Mouse (Mus musculus) right cerebral cortex, adult 18-20 months (tissue): ENCODE measurements at regions not wholly inside any gene's neighbourhood (a gene's known extent, or its start where the extent isn't known, plus 50 kb on each side); places are given as distances from the start of the nearest gene placed in this dataset.
"Not testable (repeated sequence)": the region's sequence is repeated elsewhere in the genome, so short reads cannot be mapped to it uniquely, and the experiment has no call there.

Experiments
- DNase-seq: peaks from one replicate; pipeline ENCODE4 v3.0.0; 2022; ENCODE audit warnings: mixed read lengths

- DNase-seq: no peak
Observed at GRCm38 (mm10) chr3:46771805-46772204, 323.8 kb upstream of the Pabpc4l start.

GRCm38 (mm10) chr3:46764939-46765338 is 316.9 kb upstream of the Pabpc4l start:
- DNase-seq: no peak

GRCm38 (mm10) chr3:46758500-46758899 is 310.5 kb upstream of the Pabpc4l start:
- peak; percentile 2 for DNase-seq

- DNase-seq: no peak
Observed at GRCm38 (mm10) chr3:46727679-46728078, 279.7 kb upstream of the Pabpc4l start.

- DNase-seq: no peak
Observed at GRCm38 (mm10) chr3:46701649-46702048, 253.6 kb upstream of the Pabpc4l start.

- not testable (repeated sequence) for DNase-seq
Observed at GRCm38 (mm10) chr3:46687680-46688420, 239.8 kb upstream of the Pabpc4l start.
